Mouse (Mus musculus) hindbrain, embryonic 16.5 days (tissue): ENCODE data around the gene Dusp3. TPM values are rescaled to one million over a fixed set of nuclear protein-coding genes. Genes with fewer than 3 reads are reported as not detected.
"Not testable (repeated sequence)": the region's sequence is repeated elsewhere in the genome, so short reads cannot be mapped to it uniquely, and the experiment has no call there.

ENCODE experiments used
- ATAC-seq: fragments of 200-750 bp; cut with Nextera tagmentation; 2 replicates; pipeline ENCODE4 v1.8.0; 2017; ENCODE audit warnings: moderate TSS enrichment, moderate library complexity
- H3K27ac ChIP-seq: fragments of 300-500 bp; sonication (generic); 2 replicates; pipeline ENCODE4 v1.5.1; 2014; ENCODE audit warnings: low read depth, mild to moderate bottlenecking, control low read depth, low read length, moderate library complexity
- H3K27me3 ChIP-seq: fragments of 300-500 bp; sonication (generic); replicated peaks from 2 replicates; pipeline ENCODE4 v1.6.1; 2014; ENCODE audit warnings: low read length; ENCODE audit not compliant: control insufficient read depth, insufficient read depth
- H3K36me3 ChIP-seq: fragments of 300-500 bp; sonication (generic); 2 replicates; pipeline ENCODE4 v1.6.1; 2014; ENCODE audit warnings: mild to moderate bottlenecking, low read length, moderate library complexity, mixed read lengths; ENCODE audit not compliant: control insufficient read depth, insufficient read depth
- H3K4me1 ChIP-seq: fragments of 300-500 bp; sonication (generic); 2 replicates; pipeline ENCODE4 v1.6.1; 2014; ENCODE audit warnings: low read depth, low read length; ENCODE audit not compliant: control insufficient read depth, insufficient read depth
- H3K4me2 ChIP-seq: fragments of 300-500 bp; sonication (generic); 2 replicates; pipeline ENCODE4 v1.6.1; 2014; ENCODE audit warnings: mild to moderate bottlenecking, low read length, control low read depth, moderate library complexity
- H3K4me3 ChIP-seq: fragments of 300-500 bp; sonication (generic); 2 replicates; pipeline ENCODE4 v1.5.1; 2014; ENCODE audit warnings: mild to moderate bottlenecking, low read length, control low read depth, moderate library complexity
- H3K9ac ChIP-seq: fragments of 300-500 bp; sonication (generic); 2 replicates; pipeline ENCODE4 v1.6.1; 2014; ENCODE audit warnings: low read depth, mild to moderate bottlenecking, control low read depth, low read length, moderate library complexity
- H3K9me3 ChIP-seq: fragments of 300-500 bp; sonication (generic); 2 replicates; pipeline ENCODE4 v1.6.1; 2014; ENCODE audit warnings: mild to moderate bottlenecking, low read length, moderate library complexity; ENCODE audit not compliant: control insufficient read depth
- WGBS: fragments of 180-500 bp; shearing (Covaris S2); extraction: QIAGEN DNeasy Blood & Tissue Kit; methylation state at CpG from one replicate; pipeline ENCODE4 v1.1.7; 2014; 5-methylcytosine and 5-hydroxymethylcytosine counted together
- polyA plus RNA-seq: library from polyadenylated mRNA; unstranded; fragments of >200 nt; fragmentation: Nextera tagmentation; extraction: Ambion mirVana; gene quantifications from 2 replicates; pipeline ENCODE4 v1.2.1, GENCODE M21; 2015

Gene Dusp3
- polyA plus RNA-seq, 1 experiment from 2014 or later, result 32.1 TPM

GRCm38 (mm10) chr11:101985450-101985849, 1.4 kb downstream of the Dusp3 start:
- not testable (repeated sequence) for H3K9ac ChIP-seq, H3K36me3 ChIP-seq, H3K9me3 ChIP-seq, H3K27ac ChIP-seq, ATAC-seq, H3K27me3 ChIP-seq, H3K4me2 ChIP-seq, H3K4me3 ChIP-seq
- H3K4me1 ChIP-seq, result peaks cover 13% of the 10 kb centered on the region
- 48% methylated on average over 6 of the region's 6 CpGs for WGBS

GRCm38 (mm10) chr11:101984054-101985025, 2.5 kb downstream of the Dusp3 start, which contains the start of gene Cfap97d1:
Cfap97d1 (plus strand) TSS chr11:101984279.
- peak within 1 kb of the TSS; percentile 97 for H3K4me2 ChIP-seq
- ATAC-seq, result peak; percentile 86
- H3K9ac ChIP-seq, result peak within 1 kb of the TSS; percentile 87
- under 1% methylated on average over 62 of the region's 71 CpGs for WGBS
- H3K4me3 ChIP-seq, result peak within 1 kb of the TSS; percentile 84
- peaks cover 11% of the 10 kb centered on the region for H3K36me3 ChIP-seq
- H3K27me3 ChIP-seq, result no peaks in the 10 kb centered on the region
- H3K4me1 ChIP-seq, result peaks cover 13% of the 10 kb centered on the region
- H3K27ac ChIP-seq, result peak within 1 kb of the TSS; percentile 86
- no peaks in the 10 kb centered on the region for H3K9me3 ChIP-seq

- Histone ChIP-seq H3K4me3 (peak overlapping the region; percentile 84), H3K9ac (no peak overlapping the region), H3K9me3 (no peaks in the 10 kb centered on the region), H3K27ac (0 out of 2 replicates have a peak overlapping the region, but pooled peaks have one; percentile 29), H3K4me1 (peaks cover 13% of the 10 kb centered on the region), H3K36me3 (peaks cover 11% of the 10 kb centered on the region), H3K4me2 (peak overlapping the region; percentile 97), H3K27me3 (no peaks in the 10 kb centered on the region)
- ATAC-seq, result no peak
- 75% methylated on average over 10 of the region's 10 CpGs for WGBS
Observed at GRCm38 (mm10) chr11:101983431-101983921, 3.3 kb downstream of the Dusp3 start.

- WGBS, result 68% methylated on average over 6 of the region's 6 CpGs
- Histone ChIP-seq H3K9ac (no peak overlapping the region), H3K27me3 (no peaks in the 10 kb centered on the region), H3K9me3 (no peaks in the 10 kb centered on the region), H3K27ac (0 out of 2 replicates have a peak overlapping the region, but pooled peaks have one; percentile 29), H3K4me1 (peaks cover 13% of the 10 kb centered on the region), H3K36me3 (peaks cover 11% of the 10 kb centered on the region), H3K4me2 (peak overlapping the region; percentile 97), H3K4me3 (no peak overlapping the region)
- no peak for ATAC-seq
Observed at GRCm38 (mm10) chr11:101982981-101983411, 3.8 kb downstream of the Dusp3 start.

GRCm38 (mm10) chr11:101981850-101982249, 5.0 kb downstream of the Dusp3 start:
- Histone ChIP-seq H3K27me3 (no peaks in the 10 kb centered on the region), H3K9ac (no peak overlapping the region), H3K36me3 (peaks cover 11% of the 10 kb centered on the region), H3K4me1 (peaks cover 13% of the 10 kb centered on the region), H3K27ac (no peak overlapping the region), H3K4me2 (no peak overlapping the region), H3K4me3 (no peak overlapping the region), H3K9me3 (no peaks in the 10 kb centered on the region)
- ATAC-seq, result no peak
- 90% methylated on average over 12 of the region's 12 CpGs for WGBS

GRCm38 (mm10) chr11:101980603-101981157, 6.1 kb downstream of the Dusp3 start:
- peaks cover 13% of the 10 kb centered on the region for H3K4me1 ChIP-seq
- no peak for ATAC-seq
- no peaks in the 10 kb centered on the region for H3K27me3 ChIP-seq
- no peaks in the 10 kb centered on the region for H3K9me3 ChIP-seq
- H3K27ac ChIP-seq, result no peak overlapping the region
- H3K9ac ChIP-seq, result no peak overlapping the region
- H3K4me2 ChIP-seq, result no peak overlapping the region
- WGBS, result 78% methylated on average over 9 of the region's 9 CpGs
- no peak overlapping the region for H3K4me3 ChIP-seq
- H3K36me3 ChIP-seq, result peaks cover 11% of the 10 kb centered on the region

- 88% methylated on average over 5 of the region's 5 CpGs for WGBS
- no peaks in the 10 kb centered on the region for H3K9me3 ChIP-seq
- no peak overlapping the region for H3K4me2 ChIP-seq
- H3K4me3 ChIP-seq, result no peak overlapping the region
- no peaks in the 10 kb centered on the region for H3K27me3 ChIP-seq
- no peak for ATAC-seq
- no peak overlapping the region for H3K27ac ChIP-seq
- peaks cover 11% of the 10 kb centered on the region for H3K36me3 ChIP-seq
- no peak overlapping the region for H3K9ac ChIP-seq
- peaks cover 8% of the 10 kb centered on the region for H3K4me1 ChIP-seq
Observed at GRCm38 (mm10) chr11:101979140-101979539, 7.7 kb downstream of the Dusp3 start.

- Histone ChIP-seq H3K4me3 (no peak overlapping the region), H3K36me3 (peaks cover 11% of the 10 kb centered on the region), H3K27ac (no peak overlapping the region), H3K9me3 (no peaks in the 10 kb centered on the region), H3K27me3 (no peaks in the 10 kb centered on the region), H3K4me1 (no peaks in the 10 kb centered on the region), H3K9ac (no peak overlapping the region), H3K4me2 (no peak overlapping the region)
- ATAC-seq, result no peak
- 96% methylated on average over 7 of the region's 7 CpGs for WGBS
Observed at GRCm38 (mm10) chr11:101976949-101977348, 9.9 kb downstream of the Dusp3 start.

GRCm38 (mm10) chr11:101974923-101975322, 11.9 kb downstream of the Dusp3 start:
- H3K27ac ChIP-seq, result no peak overlapping the region
- ATAC-seq, result no peak
- H3K9me3 ChIP-seq, result no peaks in the 10 kb centered on the region
- H3K4me1 ChIP-seq, result no peaks in the 10 kb centered on the region
- no peak overlapping the region for H3K9ac ChIP-seq
- H3K4me3 ChIP-seq, result no peak overlapping the region
- WGBS, result 56% methylated on average over 9 of the region's 9 CpGs
- no peak overlapping the region for H3K4me2 ChIP-seq
- peaks cover 1% of the 10 kb centered on the region; the same call in 1 of the 2 replicates for H3K36me3 ChIP-seq
- H3K27me3 ChIP-seq, result no peaks in the 10 kb centered on the region
